Mouse (Mus musculus): ENCODE data around the gene Ppfia3. TPM values are rescaled to one million over a fixed set of nuclear protein-coding genes. Genes with fewer than 3 reads are reported as not detected.

Gene Ppfia3
- total RNA-seq, 2 experiments from 2014 or later: 154 to 168 TPM

DNA sequence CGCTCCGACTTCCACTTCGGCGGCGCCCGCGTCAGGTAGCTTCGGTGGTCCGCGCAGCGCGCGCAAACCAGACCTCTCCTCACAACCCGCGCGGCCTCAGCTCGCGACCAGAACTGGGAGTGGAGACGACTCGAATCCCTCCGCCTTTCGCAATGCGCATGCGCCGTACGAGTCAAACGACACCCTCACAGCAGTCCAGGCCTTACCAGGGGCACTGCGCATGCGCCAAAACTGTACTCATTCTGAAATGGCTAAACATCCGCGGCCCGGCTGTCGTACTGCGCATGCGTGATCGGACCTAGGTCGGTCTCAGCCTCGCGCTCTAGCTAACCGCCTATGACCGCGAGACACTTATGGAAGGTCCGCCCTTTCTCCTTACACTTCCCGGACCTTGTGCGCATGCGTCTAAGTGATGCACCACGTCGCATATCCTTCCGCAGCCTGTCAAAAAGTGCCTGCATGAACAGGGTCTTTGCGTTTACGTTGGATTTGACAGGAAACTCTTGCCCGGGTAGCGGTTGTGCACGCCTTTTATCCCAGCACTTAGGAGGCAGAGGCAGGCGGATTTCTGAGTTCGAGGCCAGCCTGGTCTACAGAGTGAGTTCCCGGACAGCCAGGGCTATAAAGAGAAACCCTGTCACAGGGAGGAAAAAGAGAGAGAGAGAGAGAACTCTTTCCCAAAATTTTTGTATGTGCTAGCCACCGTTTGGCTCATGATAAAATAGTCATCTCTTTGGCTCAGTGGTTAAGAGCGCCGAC lies 28.9 kb upstream of the Ppfia3 start, which contains the start of gene Snrnp70:
Gene Snrnp70, minus strand, starts transcription at position 165 of the 759 bp plus-strand sequence.
- DNase-seq (ENCODE audit: low spot score in 2 of 2): peak; percentile 100
- intact Hi-C loops (cut with DNase I): loop anchor here (10.0 kb wide), 1 partner anchor 91 kb away; no protein-coding TSS in a partner anchor

- no peak for DNase-seq (ENCODE audit: low spot score in 2 of 2)
- intact Hi-C loops (cut with DNase I): loop anchor here (10.0 kb wide), 1 partner anchor 90 kb away; no protein-coding TSS in a partner anchor
These were observed 28.3 kb upstream of the Ppfia3 start for GRCm38 (mm10) chr7:45395129-45395541.

DNA sequence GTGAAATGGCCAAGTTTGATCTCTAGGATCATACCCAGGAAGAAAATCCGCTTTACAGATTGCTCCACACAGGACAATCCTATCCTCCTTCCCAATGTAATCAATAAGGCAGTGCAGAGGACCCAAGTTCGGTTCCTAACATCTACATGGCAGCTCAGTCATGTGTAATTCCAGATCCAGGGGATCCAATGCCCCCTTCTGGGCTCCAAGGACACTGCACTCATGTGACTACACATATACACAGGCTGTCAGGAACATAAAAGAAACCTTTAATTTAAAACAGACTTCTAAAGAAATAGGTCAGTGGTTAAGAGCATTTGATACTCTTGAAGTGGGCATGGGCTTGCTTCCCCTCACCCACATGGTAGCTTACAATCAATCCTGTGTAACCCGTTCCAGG lies 19.3 kb upstream of the Ppfia3 start:
- intact Hi-C loops (cut with DNase I): no loop called here

DNA sequence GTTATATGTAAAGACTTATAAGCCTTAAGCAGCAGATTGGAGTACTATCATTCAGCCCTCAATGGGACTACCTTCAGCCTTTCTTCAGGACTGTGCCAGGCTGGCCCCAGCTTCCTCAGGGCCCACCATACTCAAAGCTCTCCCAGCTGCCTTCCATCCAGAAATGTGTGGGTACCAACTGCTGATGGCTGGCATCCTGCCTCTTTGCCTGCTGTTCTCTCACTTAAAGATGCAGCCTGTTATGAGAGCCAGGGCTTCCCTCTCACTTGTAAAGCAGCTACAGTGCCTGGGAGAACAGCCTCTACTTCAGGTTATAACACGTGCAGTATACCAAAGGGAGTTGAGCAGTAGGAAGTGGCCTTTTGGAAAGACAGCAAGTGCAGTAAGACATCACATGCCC lies 9.2 kb upstream of the Ppfia3 start:
- intact Hi-C loops (cut with DNase I): loop anchor here (2.0 kb wide), 1 partner anchor 15 kb away; no protein-coding TSS in a partner anchor
- DNase-seq (ENCODE audit: low spot score in 2 of 2): no peak

More for the DNA sequence above, 19.3 kb upstream of the Ppfia3 start:
- no peak for DNase-seq (ENCODE audit: low spot score in 2 of 2)

- intact Hi-C loops (cut with DNase I): no loop called here
- DNase-seq (ENCODE audit: low spot score in 2 of 2): no peak
These were observed 7.8 kb upstream of the Ppfia3 start for GRCm38 (mm10) chr7:45374620-45375019.

DNA sequence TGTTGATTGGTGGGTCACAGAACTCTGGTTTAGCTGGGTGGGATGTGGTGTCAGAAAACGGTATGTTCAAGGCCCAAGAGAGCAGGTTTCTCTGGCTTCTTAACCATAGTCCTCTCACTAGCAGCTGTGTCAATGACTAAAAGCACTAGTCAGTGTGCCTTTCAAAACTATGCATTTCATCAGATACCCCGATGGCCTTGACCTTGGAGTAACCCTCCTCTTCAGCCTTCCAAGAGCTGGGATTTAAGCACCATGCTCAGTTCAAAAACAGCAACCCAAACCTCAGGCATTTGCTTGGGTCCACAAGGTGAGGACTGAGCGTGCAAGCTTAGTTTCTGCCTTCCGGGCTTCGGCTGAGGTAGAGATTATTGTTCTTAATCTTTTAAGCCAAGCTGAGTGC lies 5.6 kb upstream of the Ppfia3 start:
- no peak for DNase-seq (ENCODE audit: low spot score in 2 of 2)
- intact Hi-C loops (cut with DNase I): no loop called here

- intact Hi-C loops (cut with DNase I): no loop called here
- peak; percentile 92 to 93 for DNase-seq (ENCODE audit: low spot score in 2 of 2)
These were observed 3.9 kb upstream of the Ppfia3 start, which contains the start of gene Lin7b for GRCm38 (mm10) chr7:45370475-45371311. TSS of gene Lin7b (minus strand) at chr7:45370583.

DNA sequence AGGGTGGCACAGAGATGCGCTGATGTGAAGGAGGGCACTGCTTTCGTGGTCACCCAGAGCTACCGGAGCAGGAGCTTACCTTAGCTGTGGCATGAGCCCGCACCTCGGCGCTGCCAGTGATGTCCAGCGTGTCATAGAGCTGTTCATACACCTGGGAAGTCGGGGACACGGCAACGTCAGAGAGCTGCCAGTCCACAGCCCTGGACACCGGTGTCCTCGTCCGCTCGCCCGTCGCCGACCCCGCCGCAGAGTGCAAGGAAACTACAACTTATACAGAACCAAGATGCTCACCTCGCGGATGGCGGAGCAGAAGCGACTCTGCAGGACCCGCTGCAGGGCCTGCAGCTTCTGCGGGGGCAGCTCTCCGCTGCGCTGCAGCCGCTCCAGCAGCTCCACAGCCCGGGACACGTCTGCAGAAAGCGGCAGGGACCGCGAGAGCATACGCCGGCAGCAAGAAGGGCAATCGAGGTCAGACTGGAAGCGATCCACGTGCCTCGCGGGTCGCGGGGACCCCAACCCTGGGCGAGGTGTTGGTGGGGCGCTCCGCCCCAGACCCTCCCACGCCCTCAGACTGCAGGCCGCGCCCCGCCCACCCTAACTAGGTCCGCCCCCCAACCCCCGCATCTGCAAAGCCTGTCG lies 3.1 kb upstream of the Ppfia3 start:
- no peak for DNase-seq (ENCODE audit: low spot score in 2 of 2)
- intact Hi-C loops (cut with DNase I): no loop called here

DNA sequence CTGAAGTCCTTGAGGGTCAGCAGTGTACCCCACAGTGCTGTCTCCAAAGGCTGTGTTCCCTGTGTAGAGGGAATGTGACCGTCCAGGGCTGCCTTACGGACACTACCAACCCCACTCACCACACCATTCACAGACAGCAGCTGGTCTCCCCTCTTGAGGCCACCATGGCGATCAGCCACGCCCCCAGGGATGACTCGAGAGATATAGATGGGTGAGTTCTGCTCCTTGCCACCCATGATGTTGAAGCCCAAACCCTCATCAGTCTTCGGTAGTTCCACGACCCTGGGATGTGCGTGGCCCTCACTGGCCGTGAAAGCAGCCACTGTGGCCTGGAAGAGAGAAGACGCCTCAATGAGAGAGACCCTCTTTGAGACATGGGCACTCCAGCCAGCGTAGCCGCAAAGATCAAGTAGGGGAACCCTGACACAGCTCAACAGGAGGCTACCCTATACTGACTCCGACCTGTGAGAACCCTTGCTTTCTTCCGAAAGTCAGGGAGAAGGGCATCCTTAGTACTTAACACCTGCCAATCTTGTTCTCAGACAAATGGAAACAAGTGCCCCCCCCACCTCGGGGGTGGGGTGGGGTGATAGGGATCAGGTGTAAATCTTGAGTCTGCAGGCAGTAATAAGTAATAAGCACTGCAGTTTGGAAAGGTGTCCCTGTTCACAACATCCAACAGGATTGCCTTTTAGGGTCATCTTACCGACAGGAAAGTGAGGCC lies 2.4 kb upstream of the Ppfia3 start:
- intact Hi-C loops (cut with DNase I): no loop called here
- DNase-seq (ENCODE audit: low spot score in 2 of 2): no peak

DNA sequence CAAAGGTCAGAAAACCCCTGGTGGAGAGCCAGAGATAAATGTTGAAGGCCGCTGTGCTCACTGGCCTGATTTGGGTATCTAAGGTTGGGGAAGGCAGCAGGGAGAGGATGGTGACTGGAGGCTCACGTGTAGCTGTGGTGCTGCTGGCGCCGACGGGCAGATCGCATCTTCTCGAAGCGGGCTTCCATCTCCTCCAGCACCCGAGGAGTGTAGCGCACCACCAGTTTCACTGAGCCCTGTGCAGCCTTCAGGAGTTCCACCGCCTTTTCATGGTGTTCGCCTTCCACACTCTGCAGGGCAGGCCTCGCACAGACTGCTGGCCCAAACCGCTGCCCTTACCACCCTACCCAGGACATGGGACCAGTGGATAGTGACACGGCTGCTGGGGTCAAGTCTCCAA lies 1.4 kb upstream of the Ppfia3 start:
- intact Hi-C loops (cut with DNase I): no loop called here
- DNase-seq (ENCODE audit: low spot score in 2 of 2): peak; percentile 45 to 52

DNA sequence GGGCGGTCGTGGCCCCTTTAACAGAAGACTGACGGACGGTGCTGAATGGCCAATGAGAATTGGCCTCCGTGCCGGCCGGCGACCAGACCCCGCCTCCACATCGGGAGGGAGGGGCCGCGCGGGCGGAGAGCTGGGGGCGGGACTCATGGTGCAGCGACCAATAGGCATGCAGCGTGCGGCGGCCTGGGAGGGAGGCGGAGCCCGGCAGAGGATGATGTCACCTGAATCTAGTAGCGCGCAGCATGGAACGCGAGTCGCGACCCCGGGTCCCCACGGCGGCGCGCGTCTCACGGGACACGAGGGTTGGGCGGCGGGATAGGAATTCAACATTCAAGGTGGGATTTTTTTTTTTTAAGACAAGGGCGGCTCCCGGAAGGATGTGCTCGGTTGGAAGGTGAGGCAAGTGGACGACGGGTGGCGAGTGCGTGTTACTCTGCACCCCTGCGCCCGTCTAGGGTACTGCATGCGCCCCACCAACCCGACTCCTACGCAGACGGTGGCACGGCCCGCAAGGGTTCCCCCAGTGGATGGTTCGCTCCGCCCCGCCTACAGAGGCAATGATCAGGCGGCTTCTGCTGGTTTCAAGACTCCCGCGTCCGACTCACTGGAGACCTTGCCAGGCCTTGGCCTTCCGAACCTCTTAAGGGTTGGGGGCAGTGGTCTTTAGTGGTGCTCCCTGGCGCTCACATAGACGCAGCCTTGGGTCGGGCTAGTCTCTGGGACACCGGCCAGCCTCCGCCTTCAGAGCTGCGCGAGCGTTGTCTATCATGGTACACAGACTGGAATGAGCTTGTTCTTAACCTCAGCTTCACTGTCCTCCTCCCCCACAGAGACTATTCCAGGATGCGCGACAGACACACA lies 431 bp upstream of the Ppfia3 start:
- intact Hi-C loops (cut with DNase I): no loop called here
- peak; percentile 99 for DNase-seq (ENCODE audit: low spot score in 2 of 2)

DNA sequence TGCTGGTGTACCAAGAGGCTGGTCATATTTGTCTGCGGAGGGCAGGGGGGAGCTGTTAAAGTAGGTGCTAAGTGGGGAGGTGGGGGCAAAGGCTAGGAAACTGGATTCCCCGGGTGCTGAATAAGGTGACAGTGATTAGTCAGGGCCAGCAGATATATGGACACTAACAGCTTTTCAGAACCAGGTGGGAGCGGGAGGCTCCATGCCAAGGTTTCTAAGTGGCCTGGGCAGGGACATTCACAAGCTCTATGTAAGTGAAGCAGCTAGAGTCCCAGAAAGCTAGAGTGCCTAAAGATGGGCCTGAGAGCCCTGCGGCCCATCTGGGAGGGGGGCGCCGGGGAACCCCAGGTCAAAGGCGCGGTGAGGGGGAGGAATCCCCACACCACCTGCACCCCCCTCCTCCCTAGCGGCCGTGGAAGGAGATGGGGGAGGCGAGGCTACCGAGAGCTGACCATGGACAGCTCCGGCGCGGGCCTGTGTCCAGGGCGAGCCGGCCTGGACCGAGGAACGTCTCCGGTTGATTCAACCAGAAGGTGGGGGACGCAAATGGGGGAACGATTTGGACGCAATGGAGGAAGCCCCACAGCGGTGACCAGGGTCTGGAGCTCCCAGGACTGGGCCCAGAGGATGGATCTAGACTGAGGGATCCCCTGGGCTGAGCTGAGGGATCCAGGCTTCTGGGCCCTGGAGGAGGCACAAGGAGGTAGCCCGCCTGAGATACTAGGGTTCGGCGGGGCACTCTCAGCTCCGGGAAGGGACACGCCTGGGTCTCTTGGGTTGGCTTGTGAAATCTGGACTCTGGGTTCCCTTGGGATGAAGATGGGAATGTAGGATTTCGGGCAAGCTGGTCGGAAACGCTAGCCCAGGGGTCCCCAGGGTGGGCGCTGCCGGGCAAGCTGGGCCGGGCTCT lies 822 bp downstream of the Ppfia3 start:
- peak in 1 of 2 experiments; percentile 38 for DNase-seq (ENCODE audit: low spot score in 2 of 2)
- intact Hi-C loops (cut with DNase I): no loop called here

- no peak for DNase-seq (ENCODE audit: low spot score in 2 of 2)
- intact Hi-C loops (cut with DNase I): no loop called here
These were observed 2.8 kb downstream of the Ppfia3 start for GRCm38 (mm10) chr7:45363983-45364382.

DNA sequence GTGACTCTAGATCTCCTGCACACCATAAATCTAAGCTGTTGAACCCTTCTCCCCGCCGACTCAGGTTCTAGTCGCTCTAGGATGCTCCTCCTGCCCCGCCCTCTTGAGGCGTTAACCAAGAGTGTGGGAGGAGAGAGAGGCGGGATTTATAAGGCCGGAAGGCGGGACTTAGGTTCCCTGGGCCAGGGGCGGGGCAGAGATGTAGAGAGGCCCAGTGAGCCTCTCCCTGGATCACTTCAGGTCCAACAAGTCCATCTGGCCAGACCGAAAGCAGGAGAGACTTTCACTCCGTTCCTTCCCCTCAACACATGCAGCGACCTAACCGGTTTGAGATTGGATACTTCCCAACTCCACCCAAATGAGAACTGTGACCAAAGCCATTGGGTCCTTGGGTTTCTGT lies 4.0 kb downstream of the Ppfia3 start:
- DNase-seq (ENCODE audit: low spot score in 2 of 2): peak in 1 of 2 experiments; percentile 34
- intact Hi-C loops (cut with DNase I): no loop called here

DNA sequence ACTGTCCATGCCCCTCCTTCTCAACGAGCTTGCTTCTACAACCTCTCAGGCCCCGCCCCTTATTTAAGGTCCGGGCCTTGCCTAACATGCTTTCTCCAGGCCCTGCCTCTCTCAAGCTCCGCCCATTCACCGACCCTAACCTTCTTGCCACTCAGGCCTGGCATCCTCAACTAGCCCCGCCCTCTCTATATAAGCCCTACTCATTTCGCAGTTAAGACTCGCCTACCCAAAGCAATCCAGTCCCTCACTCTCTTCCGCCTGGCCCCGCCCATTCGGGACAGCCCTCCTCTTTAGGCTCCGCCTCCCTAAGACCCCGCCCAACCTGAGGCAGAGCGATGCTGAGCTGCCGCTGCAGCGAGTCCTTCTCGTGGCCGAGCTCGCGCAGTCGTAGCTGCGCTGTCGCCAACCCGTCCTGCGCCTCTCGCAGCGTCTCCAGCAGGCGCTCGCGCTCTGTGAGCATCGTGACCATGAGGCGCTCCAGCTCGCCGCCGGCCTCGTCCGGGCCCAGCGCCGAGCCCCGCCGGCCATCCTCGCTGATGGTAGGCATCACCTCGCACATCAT lies 5.5 kb downstream of the Ppfia3 start:
- intact Hi-C loops (cut with DNase I): no loop called here
- DNase-seq (ENCODE audit: low spot score in 2 of 2): peak; percentile 83 to 86

GRCm38 (mm10) chr7:45360404-45361125 lies 6.3 kb downstream of the Ppfia3 start:
- intact Hi-C loops (cut with DNase I): no loop called here
- peak in 1 of 2 experiments; percentile 34 for DNase-seq (ENCODE audit: low spot score in 2 of 2)

All from left cerebral cortex, postnatal 36 days (tissue).